Comparison of ENCODE assay signal across 9 mouse cellular contexts in genomic region chr3:57470326-57470725, GRCm38 (mm10). TPM values are rescaled to one million over a fixed set of nuclear protein-coding genes. Genes with fewer than 3 reads are reported as not detected.
DNase-seq lines count a peak whose midpoint lies in the region; ATAC-seq and TF ChIP-seq lines count a peak whose summit lies in the region.
"Had no signal": no experiment of that assay in that cellular context is flagged by ENCODE, and none has a peak within 500 bp of the region (broad histone marks: within the 10 kb centered on the region; RNA-seq: fewer than 3 reads in every experiment).

No protein-coding gene starts in this region.

- WGBS in liver, embryonic 12.5 days (ENCODE audit: insufficient replicate concordance): 49% methylated on average over 5 of the region's 5 CpGs
- 32% methylated on average over 5 of the region's 5 CpGs for WGBS in embryonic facial prominence, embryonic 11.5 days
- 7% methylated on average over 5 of the region's 5 CpGs for WGBS in lung, embryonic 14.5 days

- no peak overlapping the region for H3K27ac ChIP-seq in liver, embryonic 12.5 days
- no peak overlapping the region for H3K27ac ChIP-seq in embryonic facial prominence, embryonic 11.5 days (replicated peaks; ENCODE audit: low read depth, low read length)
- peak overlapping the region; percentile 91 for H3K27ac ChIP-seq in lung, embryonic 14.5 days (ENCODE audit: low read depth)
- H3K27ac ChIP-seq: liver, embryonic 13.5 days had no signal

- no peak overlapping the region for H3K4me3 ChIP-seq in liver, embryonic 12.5 days
- H3K4me3 ChIP-seq in embryonic facial prominence, embryonic 11.5 days (ENCODE audit: low read depth, low read length): no peak overlapping the region
- no peak overlapping the region for H3K4me3 ChIP-seq in lung, embryonic 14.5 days (ENCODE audit: low read depth, low read length)
- H3K4me3 ChIP-seq: liver, embryonic 13.5 days had no signal

- H3K4me1 ChIP-seq in liver, embryonic 12.5 days: 0 out of 2 replicates have a peak, but pooled peaks cover 4% of the 10 kb centered on the region
- H3K4me1 ChIP-seq in embryonic facial prominence, embryonic 11.5 days (ENCODE audit: control insufficient read depth, insufficient read depth, low read length): peaks cover 3% of the 10 kb centered on the region; the same call in 1 of the 2 replicates
- H3K4me1 ChIP-seq in lung, embryonic 14.5 days (ENCODE audit: insufficient read depth): peaks cover 24% of the 10 kb centered on the region

- peak; percentile 13 for DNase-seq in liver
- peak; percentile 73 for DNase-seq in embryonic facial prominence, embryonic 11.5 days (ENCODE audit: low spot score)
- peak; percentile 82 for DNase-seq in heart, adult 8-10 months (ENCODE audit: low spot score)
- DNase-seq in kidney, adult 18-20 months: peak; percentile 71
- DNase-seq in lung, embryonic 14.5 days: peak; percentile 79
- DNase-seq in retina, embryonic 14.5 days (ENCODE audit: low spot score): peak; percentile 78
- DNase-seq: liver, embryonic 13.5 days had no signal

- TF ChIP-seq CTCF in lung, embryonic 14.5 days (IDR thresholded peaks at IDR 0.05; ENCODE audit: low read depth): peak; percentile 70

- H3K9me3 ChIP-seq in liver, embryonic 12.5 days (replicated peaks): no peaks in the 10 kb centered on the region
- no peaks in the 10 kb centered on the region for H3K9me3 ChIP-seq in embryonic facial prominence, embryonic 11.5 days (replicated peaks; ENCODE audit: control insufficient read depth, low read length)
- no peaks in the 10 kb centered on the region for H3K9me3 ChIP-seq in lung, embryonic 14.5 days (ENCODE audit: low read depth, low read length)
- H3K9me3 ChIP-seq: liver, embryonic 13.5 days had no signal

- no peaks in the 10 kb centered on the region for H3K36me3 ChIP-seq in liver, embryonic 12.5 days
- H3K36me3 ChIP-seq in embryonic facial prominence, embryonic 11.5 days (replicated peaks; ENCODE audit: control insufficient read depth, insufficient read depth, low read depth, low read length): no peaks in the 10 kb centered on the region
- H3K36me3 ChIP-seq in lung, embryonic 14.5 days (ENCODE audit: insufficient read depth): no peaks in the 10 kb centered on the region
- H3K36me3 ChIP-seq: liver, embryonic 13.5 days had no signal

- no peaks in the 10 kb centered on the region for H3K27me3 ChIP-seq in liver, embryonic 12.5 days (replicated peaks)
- H3K27me3 ChIP-seq in embryonic facial prominence, embryonic 11.5 days (ENCODE audit: control insufficient read depth, insufficient read depth, low read length): no peaks in the 10 kb centered on the region
- no peaks in the 10 kb centered on the region for H3K27me3 ChIP-seq in lung, embryonic 14.5 days (ENCODE audit: insufficient read depth, low read length)
- H3K27me3 ChIP-seq: liver, embryonic 13.5 days had no signal

- H3K4me2 ChIP-seq in liver, embryonic 12.5 days: no peak overlapping the region
- H3K4me2 ChIP-seq in embryonic facial prominence, embryonic 11.5 days (ENCODE audit: low read depth, low read length): no peak overlapping the region
- H3K4me2 ChIP-seq in lung, embryonic 14.5 days: peak overlapping the region; percentile 55

- no peak overlapping the region for H3K9ac ChIP-seq in liver, embryonic 12.5 days
- H3K9ac ChIP-seq in embryonic facial prominence, embryonic 11.5 days (replicated peaks; ENCODE audit: low read length): no peak overlapping the region
- H3K9ac ChIP-seq in lung, embryonic 14.5 days: no peak overlapping the region
- H3K9ac ChIP-seq: liver, embryonic 13.5 days had no signal

- no peak for ATAC-seq in liver, embryonic 12.5 days
- no peak for ATAC-seq in embryonic facial prominence, embryonic 11.5 days (replicated peaks; ENCODE audit: insufficient number of reproducible peaks, low FRiP score, low TSS enrichment, low read depth)
- ATAC-seq in lung, embryonic 14.5 days (ENCODE audit: insufficient read depth): peak; percentile 62
- ATAC-seq in megakaryocyte, adult 5-6 weeks (ENCODE audit: poor library complexity, severe bottlenecking): no peak

RNA-seq across cellular contexts. Expression of gene Tm4sf4, which starts 45.2 kb away (rescaled TPM):
- polyA plus RNA-seq in liver, embryonic 12.5 days (2016; fragmentation: Nextera tagmentation; extraction: Ambion mirVana): 17.1 and 18.8 TPM in 2 replicates
- not detected in 2 replicates for polyA plus RNA-seq in embryonic facial prominence, embryonic 11.5 days (2014; fragmentation: Nextera tagmentation; extraction: Ambion mirVana)
- not detected for total RNA-seq in heart, adult 8-10 months (2022)
- 0.12 TPM in 1 of 2 replicates, not detected in the other for polyA plus RNA-seq in lung, embryonic 14.5 days (2014; fragmentation: Nextera tagmentation; extraction: Ambion mirVana)
- total RNA-seq in megakaryocyte, adult 5-6 weeks (2015): not detected in 2 replicates
- not detected in 2 replicates for total RNA-seq in megakaryocyte, adult 5-6 weeks (2017)

Comparison
In these comparisons a context has a peak if more than half of its experiments do, and no peak if none do; other contexts are left out.
1. DNase-seq: peak in every context shown above with its lines; median percentile 82 in heart, adult 8-10 months; 79 in lung, embryonic 14.5 days; 78 in retina, embryonic 14.5 days; 73 in embryonic facial prominence, embryonic 11.5 days; 71 in kidney, adult 18-20 months; 13 in liver.
2. RNA of gene Tm4sf4, which starts 45.2 kb away (polyA plus RNA-seq): 17.1 to 18.8 TPM in liver, embryonic 12.5 days; not detected in embryonic facial prominence, embryonic 11.5 days and 0.12 TPM in lung, embryonic 14.5 days; every median in the first group is over 10 times any median in the second.